Mouse (Mus musculus) testis, adult 10 weeks (tissue): ENCODE measurements around the gene Sytl2. TPM values are rescaled to one million over a fixed set of nuclear protein-coding genes. Genes with fewer than 3 reads are reported as not detected.

Source experiments
- polyA plus RNA-seq: library from polyadenylated mRNA; stranded (reverse); fragments of 350-450 nt; fragmentation: Illumina TruSeq; extraction: RNeasy Lipid Tissue Mini Kit (QIAGEN cat#74804); gene quantifications from one replicate; pipeline ENCODE4 v1.2.3, GENCODE M21; 2014; ENCODE audit warnings: low read depth, low replicate concordance

Gene Sytl2
- 5.2 TPM for polyA plus RNA-seq

DNA sequence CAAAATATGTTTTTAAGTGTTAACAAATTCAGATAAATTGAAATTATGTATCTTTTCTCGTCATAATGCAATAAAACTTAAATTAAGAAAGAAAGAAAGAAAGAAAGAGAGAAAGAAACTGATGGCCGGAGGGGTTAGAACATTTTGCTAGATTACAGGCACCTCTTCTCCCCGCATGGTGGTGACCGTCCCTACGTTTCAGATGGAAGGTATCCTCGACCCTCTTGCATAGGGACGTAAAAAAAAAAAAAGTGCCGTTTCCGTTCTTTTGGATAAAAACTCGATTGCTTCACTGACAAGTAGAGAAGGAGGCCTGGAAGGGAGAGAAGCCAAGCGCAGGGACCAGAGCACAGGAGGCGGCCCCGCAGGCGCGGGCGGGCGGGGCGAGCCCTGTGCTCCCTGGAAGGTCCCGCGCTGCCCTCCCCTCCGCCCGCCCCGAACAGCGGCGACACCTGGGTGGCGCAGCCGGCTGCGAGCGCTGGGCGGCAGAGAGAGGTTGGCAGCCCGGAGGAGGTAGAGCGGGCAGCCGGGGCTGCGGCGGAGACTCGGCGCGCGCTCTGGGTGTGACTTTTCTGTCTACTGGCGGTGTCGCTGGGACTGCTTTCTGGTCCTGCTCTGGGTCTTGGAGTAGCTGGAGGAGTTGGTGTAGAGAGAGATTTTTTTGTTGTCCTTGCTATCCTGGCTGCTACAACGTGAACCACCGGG is at the start of gene Sytl2:
TSS of gene Sytl2 (plus strand) at position 311 of the 705 bp plus-strand sequence.

DNA sequence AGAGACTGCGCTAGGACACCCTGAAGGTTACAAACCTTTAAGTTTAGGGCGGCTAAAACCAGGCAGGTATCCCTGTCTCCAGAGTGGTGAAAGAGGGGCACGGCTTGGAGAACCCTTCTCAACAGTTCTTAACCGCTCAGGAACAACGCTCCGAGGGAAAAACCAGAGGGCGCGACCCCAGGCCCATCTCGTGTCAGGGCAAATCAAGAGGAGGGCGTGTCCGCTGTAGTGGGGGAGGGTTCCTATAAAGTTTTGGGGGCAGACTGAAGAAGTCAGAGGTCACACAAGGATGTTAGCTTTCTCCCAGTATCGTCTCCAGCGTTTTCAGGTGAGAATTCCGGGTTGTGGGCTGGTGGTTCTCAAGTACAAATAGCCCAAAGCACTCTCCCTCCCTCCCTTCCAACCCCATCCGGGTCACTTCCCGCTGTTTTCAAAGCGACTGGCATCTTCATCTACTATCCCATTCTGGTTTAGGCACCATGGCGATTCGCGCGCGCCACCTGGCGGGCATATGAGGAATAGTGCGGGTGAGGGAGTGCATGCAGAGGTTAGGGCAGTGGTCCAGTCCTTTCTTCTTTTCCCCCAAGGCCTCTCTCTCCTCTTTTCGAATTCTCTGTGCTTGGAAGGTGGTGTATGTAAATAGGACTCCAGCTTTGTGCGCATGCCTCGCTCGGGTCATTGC is 36.6 kb upstream of the Sytl2 start, which contains the start of gene Ccdc83:
TSS of gene Ccdc83 (minus strand) at position 489 of the 682 bp plus-strand sequence.

DNA sequence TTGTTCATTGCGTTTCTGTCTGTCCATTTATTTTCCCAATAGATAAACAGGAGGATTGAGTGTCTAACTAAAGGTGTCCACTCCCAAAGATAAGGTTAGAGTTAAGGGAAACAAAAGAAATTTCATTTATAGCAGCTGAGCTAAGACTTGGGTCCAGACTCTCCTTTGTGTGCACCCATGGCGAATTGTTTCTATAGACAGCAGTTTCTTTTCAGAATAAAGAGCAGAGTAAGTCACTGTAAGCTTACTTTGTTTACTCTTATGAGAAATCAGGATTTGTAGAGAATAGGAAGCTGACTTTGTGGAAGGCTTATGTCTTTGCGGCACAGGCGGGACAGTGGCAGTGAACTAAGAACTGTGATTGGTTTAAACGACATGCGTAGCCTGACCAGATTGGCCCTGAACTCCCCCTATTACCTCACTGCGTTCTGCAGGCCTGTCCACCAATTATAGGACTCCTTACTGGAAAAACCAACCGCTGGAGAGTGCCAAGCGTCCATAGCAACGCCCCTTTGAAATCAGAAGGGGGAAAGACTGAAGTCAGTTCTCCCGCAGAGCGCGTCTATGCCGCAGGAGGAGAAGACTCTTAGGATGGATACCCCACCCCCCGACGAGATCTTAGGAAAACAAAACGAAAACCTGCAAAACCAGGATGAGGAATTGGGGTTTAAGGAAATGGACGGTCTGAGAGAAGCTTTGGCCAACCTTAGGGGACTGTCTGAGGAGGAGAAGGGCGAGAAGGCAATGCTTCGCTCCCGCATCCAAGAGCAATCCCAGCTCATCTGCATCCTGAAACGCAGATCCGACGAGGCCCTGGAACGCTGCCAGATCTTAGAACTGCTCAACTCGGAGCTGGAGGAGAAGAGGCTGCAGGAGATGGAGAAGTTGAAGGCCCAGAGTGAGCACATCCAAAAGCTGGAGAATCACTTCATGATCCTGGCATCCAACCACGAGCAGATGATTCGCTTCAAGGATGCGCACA is 124.3 kb downstream of the Sytl2 start, which contains the start of gene Ccdc89:
TSS of gene Ccdc89 (plus strand) at position 558 of the 982 bp plus-strand sequence.

DNA sequence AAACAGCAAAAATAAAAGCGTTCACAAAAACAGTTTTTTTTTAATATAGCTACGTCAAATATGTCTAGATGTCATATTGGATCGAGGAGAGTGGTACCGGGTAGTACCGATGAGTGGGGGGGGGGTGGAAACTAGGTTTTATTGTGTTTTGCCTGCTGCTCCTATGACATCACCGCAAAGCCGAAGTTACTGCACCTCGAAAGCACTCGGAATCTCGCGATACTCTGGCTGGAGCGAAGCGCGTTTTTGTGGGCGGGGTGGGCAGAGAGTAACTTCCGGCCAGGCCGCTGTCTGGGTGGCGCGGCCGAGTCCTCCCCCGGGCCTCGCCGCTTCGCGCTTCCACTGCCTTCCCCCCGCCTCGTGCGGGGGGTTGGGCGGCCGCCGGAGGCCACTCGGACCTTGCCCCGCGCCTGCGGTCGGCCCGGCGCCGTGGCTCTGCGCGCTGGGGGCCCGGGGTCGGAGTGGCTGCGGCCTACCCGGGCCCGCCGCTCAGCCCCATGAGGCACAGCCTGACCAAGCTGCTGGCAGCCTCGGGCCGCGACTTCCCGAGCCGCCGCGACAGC is 140.5 kb downstream of the Sytl2 start, which contains the start of gene Crebzf:
TSS of gene Crebzf (plus strand) at position 212 of the 563 bp plus-strand sequence.

DNA sequence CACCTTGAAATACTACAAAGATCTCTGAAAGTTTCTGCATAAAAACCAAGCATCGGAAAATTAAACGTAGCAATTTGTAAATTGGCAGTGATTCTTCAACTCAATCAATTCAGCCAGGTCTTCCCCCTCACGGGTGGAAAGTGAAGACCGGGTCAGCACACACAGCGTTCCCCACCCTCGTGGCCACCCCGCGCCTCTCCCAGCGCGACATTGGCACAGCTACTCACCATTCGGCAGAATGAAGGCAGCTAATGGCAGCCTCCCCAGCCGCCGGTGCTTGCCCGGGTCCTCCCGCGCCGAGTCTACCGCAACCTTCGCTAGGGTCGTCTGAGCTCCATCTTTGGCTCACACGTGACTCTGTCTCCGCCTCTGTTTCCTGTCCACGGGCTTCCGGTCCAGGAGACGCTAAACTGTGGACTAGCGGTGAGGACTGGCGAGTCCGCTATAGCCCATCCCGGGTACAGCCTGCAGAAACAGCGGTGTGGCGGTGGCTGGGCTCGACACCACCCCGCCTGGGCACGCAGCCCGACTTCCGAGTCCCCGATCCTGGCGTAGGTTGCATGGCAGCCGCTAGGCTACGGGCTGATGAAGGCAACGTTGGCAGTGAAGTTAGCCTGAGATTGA is 154.9 kb downstream of the Sytl2 start, which contains the start of gene Tmem126a:
TSS of gene Tmem126a (minus strand) at position 385 of the 624 bp plus-strand sequence.

Other genes with a start within 250 kb of the Sytl2 start
- 270 TPM for gene Picalm, start 172.0 kb upstream of the Sytl2 start, polyA plus RNA-seq
- gene Ccdc83, start 36.5 kb upstream of the Sytl2 start, polyA plus RNA-seq: 340 TPM
- 70.6 TPM for gene Ccdc89, start 124.3 kb downstream of the Sytl2 start, polyA plus RNA-seq
- gene Crebzf, start 140.5 kb downstream of the Sytl2 start, polyA plus RNA-seq: 49.3 TPM
- gene Tmem126a, start 155.0 kb downstream of the Sytl2 start, polyA plus RNA-seq: 53.7 TPM
- 7.1 TPM for gene Tmem126b, start 173.7 kb downstream of the Sytl2 start, polyA plus RNA-seq
- gene Dlg2, start 174.4 kb downstream of the Sytl2 start, polyA plus RNA-seq: 53.4 TPM